Mouse (Mus musculus) cerebellum, postnatal 10 days (tissue): ENCODE measurements at regions not wholly inside any gene's neighbourhood (a gene's known extent, or its start where the extent isn't known, plus 50 kb on each side); places are given as distances from the start of the nearest gene placed in this dataset.

Source experiments
- DNase-seq, 2 experiments: peaks; one replicate each; pipeline ENCODE4 v3.0.0; 2021; ENCODE audit warnings: mixed read lengths in 2 of 2

GRCm38 (mm10) chr3:54443791-54444190, 82.9 kb downstream of the Postn start:
- DNase-seq: no peak

- no peak for DNase-seq
Observed at GRCm38 (mm10) chr3:54446889-54447288, 86.0 kb downstream of the Postn start.

GRCm38 (mm10) chr3:54457416-54457815, 96.5 kb downstream of the Postn start:
- DNase-seq: no peak

GRCm38 (mm10) chr3:54461366-54461765, 100.5 kb downstream of the Postn start:
- DNase-seq: no peak

GRCm38 (mm10) chr3:54466097-54466496, 105.2 kb downstream of the Postn start:
- no peak for DNase-seq

GRCm38 (mm10) chr3:54474209-54474608, 113.3 kb downstream of the Postn start:
- no peak for DNase-seq

GRCm38 (mm10) chr3:54475879-54476278, 115.0 kb downstream of the Postn start:
- no peak for DNase-seq

GRCm38 (mm10) chr3:54477986-54478385, 117.1 kb downstream of the Postn start:
- no peak for DNase-seq

GRCm38 (mm10) chr3:54480251-54480650, 119.3 kb downstream of the Postn start:
- DNase-seq: peak; percentile 15 to 18

GRCm38 (mm10) chr3:54487346-54487745, 126.4 kb downstream of the Postn start:
- no peak for DNase-seq

GRCm38 (mm10) chr3:54487844-54488243, 126.9 kb downstream of the Postn start:
- no peak for DNase-seq

- DNase-seq: no peak
Observed at GRCm38 (mm10) chr3:54490249-54490900, 129.5 kb downstream of the Postn start.

- no peak for DNase-seq
Observed at GRCm38 (mm10) chr3:54493567-54493966, 132.7 kb downstream of the Postn start.

- no peak for DNase-seq
Observed at GRCm38 (mm10) chr3:54504997-54505396, 144.1 kb downstream of the Postn start.

GRCm38 (mm10) chr3:54507575-54507974, 146.7 kb downstream of the Postn start:
- no peak for DNase-seq

- no peak for DNase-seq
Observed at GRCm38 (mm10) chr3:54508906-54509305, 148.0 kb downstream of the Postn start.

- no peak for DNase-seq
Observed at GRCm38 (mm10) chr3:54517251-54517650, 156.3 kb downstream of the Postn start.

GRCm38 (mm10) chr3:54522716-54523115, 161.8 kb downstream of the Postn start:
- DNase-seq: no peak

GRCm38 (mm10) chr3:54526618-54527017, 165.7 kb downstream of the Postn start:
- DNase-seq: no peak

- DNase-seq: peak in 1 of 2 experiments; percentile 3
Observed at GRCm38 (mm10) chr3:54528292-54528691, 164.3 kb upstream of the Supt20 start.

- peak in 1 of 2 experiments; percentile 2 for DNase-seq
Observed at GRCm38 (mm10) chr3:54530251-54530650, 162.4 kb upstream of the Supt20 start.

GRCm38 (mm10) chr3:54535361-54535760, 157.2 kb upstream of the Supt20 start:
- no peak for DNase-seq

- DNase-seq: no peak
Observed at GRCm38 (mm10) chr3:54538055-54538454, 154.6 kb upstream of the Supt20 start.

GRCm38 (mm10) chr3:54540540-54541080, 152.0 kb upstream of the Supt20 start:
- no peak for DNase-seq

GRCm38 (mm10) chr3:54541389-54541788, 151.2 kb upstream of the Supt20 start:
- no peak for DNase-seq
